Mouse (Mus musculus) effector memory CD4-positive, alpha-beta T cell, adult 7 months (primary cell): ENCODE results near the gene E430018J23Rik. TPM values are rescaled to one million over a fixed set of nuclear protein-coding genes. Genes with fewer than 3 reads are reported as not detected.

Experiments used
- polyA plus RNA-seq: library from polyadenylated mRNA; unstranded; fragments of 100-300 nt; shearing (Covaris generic); gene quantifications from one replicate; pipeline ENCODE4 v1.2.1, GENCODE M21; 2017

E430018J23Rik gene
- polyA plus RNA-seq = 4.4 TPM

GRCm38 (mm10) chr7:127393157-127393943, at the start of gene E430018J23Rik:
TSS of gene E430018J23Rik (minus strand) at chr7:127393629.

DNA sequence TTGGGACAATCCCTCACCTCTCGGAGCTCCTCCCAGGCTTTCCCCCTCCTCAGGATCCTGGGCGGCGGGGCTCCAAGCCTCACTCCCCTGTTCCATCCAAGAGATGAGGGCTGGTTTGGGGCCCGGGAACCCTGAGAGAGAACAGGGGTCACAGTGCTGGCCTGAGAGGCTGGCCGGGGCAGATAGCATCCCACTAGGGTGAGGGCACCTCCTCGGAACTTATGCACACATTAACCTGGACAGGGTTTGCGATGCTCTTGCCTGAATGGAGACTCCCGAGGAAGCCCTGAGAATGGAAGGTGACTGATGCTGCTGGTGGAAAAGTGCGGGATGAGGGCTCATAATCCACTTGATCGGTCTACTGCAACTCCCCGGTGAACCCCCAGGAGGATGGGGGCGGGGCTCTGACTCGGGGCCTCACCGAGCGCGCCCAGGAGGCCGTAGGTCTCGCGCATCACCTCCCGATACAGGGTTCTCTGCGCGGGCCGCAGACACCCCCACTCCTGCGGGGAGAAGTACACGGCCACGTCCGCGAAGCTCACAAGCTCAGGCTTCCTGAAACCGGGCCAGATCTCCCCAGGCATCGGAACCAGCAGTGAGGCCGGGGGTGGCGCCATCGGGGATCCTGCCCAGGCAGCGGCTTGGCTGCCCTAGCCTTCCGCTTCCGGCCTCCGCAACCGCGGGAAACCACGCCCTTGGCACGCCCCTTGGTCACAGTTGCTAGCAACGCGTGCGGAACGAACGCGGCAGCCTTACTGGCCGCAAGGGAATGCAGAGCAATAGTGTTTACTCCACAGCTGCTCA, 28.2 kb upstream of the E430018J23Rik start, which contains the start of gene Zfp688:
TSS of gene Zfp688 (minus strand) at position 681 of the 804 bp plus-strand sequence.

GRCm38 (mm10) chr7:127406002-127406987, 12.9 kb upstream of the E430018J23Rik start, which contains the start of gene Zfp764:
TSS of gene Zfp764 (minus strand) at chr7:127406822.

DNA sequence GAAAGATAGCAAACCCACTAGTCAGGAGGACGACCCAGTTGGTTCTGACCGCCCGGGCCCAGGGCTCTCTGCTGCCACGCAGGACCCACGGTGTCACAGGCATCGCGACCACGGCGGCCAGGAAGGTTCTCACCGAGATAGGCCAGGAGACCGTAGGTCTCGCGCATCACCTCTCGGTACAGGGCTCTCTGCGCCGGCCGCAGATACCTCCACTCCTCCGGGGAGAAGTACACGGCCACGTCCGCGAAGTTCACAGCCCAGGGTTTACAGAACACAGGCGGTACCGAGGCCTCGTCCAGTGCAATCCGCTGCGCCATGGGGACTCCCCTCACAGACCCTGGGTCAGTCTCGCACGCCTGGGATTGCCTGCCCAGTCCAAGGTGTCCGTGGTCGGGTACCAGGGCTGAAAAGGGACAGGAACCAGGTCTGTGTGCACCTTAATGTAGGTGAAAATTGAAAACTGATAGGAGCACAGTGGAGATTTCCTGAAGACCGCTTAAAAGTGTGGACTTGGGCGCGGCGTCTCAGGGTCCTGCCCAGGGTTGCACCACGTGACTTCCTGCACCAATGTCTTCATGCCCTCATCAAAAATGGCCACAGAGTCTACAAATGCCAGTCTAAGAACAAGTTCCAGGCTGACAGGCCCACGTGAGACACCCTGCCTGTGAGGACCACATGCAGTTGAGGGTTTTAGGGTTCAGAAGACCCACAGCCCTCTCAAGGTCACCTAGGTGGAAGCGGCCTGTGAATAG, 6.6 kb downstream of the E430018J23Rik start, which contains the start of gene 9130019O22Rik:
TSS of gene 9130019O22Rik (minus strand) at position 526 of the 752 bp plus-strand sequence.

GRCm38 (mm10) chr7:127375271-127376245, 17.9 kb downstream of the E430018J23Rik start, which contains the start of gene Zfp747:
TSS of gene Zfp747 (minus strand) at chr7:127376050.

GRCm38 (mm10) chr7:127345512-127346325, 47.7 kb downstream of the E430018J23Rik start, which contains the start of gene Zfp768:
TSS of gene Zfp768 (minus strand) at chr7:127345589.

Other genes with a start within 250 kb of the E430018J23Rik start
- 72.4 TPM for gene Cd2bp2, start 197.6 kb downstream of the E430018J23Rik start, polyA plus RNA-seq
- 63.5 TPM for gene Tbc1d10b, start 185.2 kb downstream of the E430018J23Rik start, polyA plus RNA-seq
- gene Mylpf, start 184.7 kb downstream of the E430018J23Rik start, polyA plus RNA-seq = 13.0 TPM
- 6.8 TPM for gene Zfp553, start 160.6 kb downstream of the E430018J23Rik start, polyA plus RNA-seq
- gene Sept1, start 160.5 kb downstream of the E430018J23Rik start, polyA plus RNA-seq = 491 TPM
- 5.0 TPM for gene Zfp771, start 149.4 kb downstream of the E430018J23Rik start, polyA plus RNA-seq
- 18.2 TPM for gene Dctpp1, start 132.9 kb downstream of the E430018J23Rik start, polyA plus RNA-seq
- 31.4 TPM for gene Sephs2, start 119.6 kb downstream of the E430018J23Rik start, polyA plus RNA-seq
- 375 TPM for gene Itgal, start 97.4 kb downstream of the E430018J23Rik start, polyA plus RNA-seq
- gene Zfp768, start 48.0 kb downstream of the E430018J23Rik start, polyA plus RNA-seq = 0.27 TPM
- 21.0 TPM for gene Zfp747, start 17.6 kb downstream of the E430018J23Rik start, polyA plus RNA-seq
- 7.3 TPM for gene 9130019O22Rik, start 6.5 kb downstream of the E430018J23Rik start, polyA plus RNA-seq
- 13.3 TPM for gene Zfp764, start 13.2 kb upstream of the E430018J23Rik start, polyA plus RNA-seq
- 24.7 TPM for gene Zfp688, start 28.4 kb upstream of the E430018J23Rik start, polyA plus RNA-seq
- gene Zfp689, start 55.5 kb upstream of the E430018J23Rik start, polyA plus RNA-seq = 7.4 TPM
- gene Prr14, start 66.0 kb upstream of the E430018J23Rik start, polyA plus RNA-seq = 138 TPM
- gene Fbrs, start 85.6 kb upstream of the E430018J23Rik start, polyA plus RNA-seq = 11.9 TPM
- gene Srcap, start 118.4 kb upstream of the E430018J23Rik start, polyA plus RNA-seq = 78.0 TPM
- 6.4 TPM for gene Gm42715, start 126.0 kb upstream of the E430018J23Rik start, polyA plus RNA-seq
- 3.5 TPM for gene Tmem265, start 167.8 kb upstream of the E430018J23Rik start, polyA plus RNA-seq
- 76.0 TPM for gene Phkg2, start 179.7 kb upstream of the E430018J23Rik start, polyA plus RNA-seq
- not detected for gene Ccdc189, start 195.0 kb upstream of the E430018J23Rik start, polyA plus RNA-seq
- gene Rnf40, start 195.1 kb upstream of the E430018J23Rik start, polyA plus RNA-seq = 105 TPM
- gene Zfp629, start 222.2 kb upstream of the E430018J23Rik start, polyA plus RNA-seq = 0.30 TPM